Mouse (Mus musculus) small intestine, adult 2 months (tissue): Measurements from ENCODE around the gene Spaar.

ENCODE experiments used
- CTCF ChIP-seq: fragments of 200-500 bp; IDR thresholded peaks from 2 replicates; pipeline ENCODE4 v1.5.1; 2012; ENCODE audit warnings: low read depth, mild to moderate bottlenecking, control low read depth, inconsistent platforms, low read length, moderate library complexity, mixed read lengths; ENCODE audit not compliant: insufficient replicate concordance, insufficient read length; ENCODE audit errors: extremely low read depth
- POLR2A ChIP-seq: fragments of 200-500 bp; IDR thresholded peaks from 2 replicates; pipeline ENCODE4 v1.6.1; 2012; ENCODE audit warnings: low read depth, mild to moderate bottlenecking, control low read depth, inconsistent platforms, low read length, moderate library complexity

- no peak for TF ChIP-seq POLR2A
- TF ChIP-seq CTCF, result no peak
These were observed 708 bp upstream of the Spaar start for GRCm38 (mm10) chr4:43729126-43729525.
